Mouse (Mus musculus): Measurements from ENCODE around the gene Anxa6. TPM values are rescaled to one million over a fixed set of nuclear protein-coding genes. Genes with fewer than 3 reads are reported as not detected.

The Anxa6 gene
- polyA plus RNA-seq (2015; fragmentation: Nextera tagmentation; extraction: Ambion mirVana): 239 and 266 TPM in 2 replicates

GRCm38 (mm10) chr11:55033040-55033660, at the start of gene Anxa6:
TSS of gene Anxa6 (minus strand) at chr11:55033445.
- ATAC-seq (ENCODE audit: low FRiP score, low TSS enrichment): peak; percentile 94
- H3K9me3 ChIP-seq (ENCODE audit: low read length): no peaks in the 10 kb centered on the region
- H3K27ac ChIP-seq (ENCODE audit: low read length): peak within 1 kb of the TSS; percentile 91
- H3K9ac ChIP-seq (replicated peaks; ENCODE audit: low read length): peak within 1 kb of the TSS; percentile 79
- peak within 1 kb of the TSS; percentile 97 for H3K4me2 ChIP-seq (replicated peaks; ENCODE audit: low read depth, low read length)
- peaks cover 35% of the 10 kb centered on the region for H3K4me1 ChIP-seq (ENCODE audit: insufficient read depth, low read length)
- H3K4me3 ChIP-seq (ENCODE audit: low read length): peak within 1 kb of the TSS; percentile 68
- WGBS: 1% methylated on average over 40 of the region's 41 CpGs
- H3K36me3 ChIP-seq (ENCODE audit: insufficient read depth, low read length): no peaks in the 10 kb centered on the region
- H3K27me3 ChIP-seq (ENCODE audit: insufficient read depth, low read length): no peaks in the 10 kb centered on the region

- H3K4me3 ChIP-seq (ENCODE audit: low read length): no peak overlapping the region
- peaks cover 3% of the 10 kb centered on the region for H3K9me3 ChIP-seq (ENCODE audit: low read length)
- H3K9ac ChIP-seq (replicated peaks; ENCODE audit: low read length): no peak overlapping the region
- H3K27ac ChIP-seq (ENCODE audit: low read length): no peak overlapping the region
- WGBS: 93% methylated on average over 9 of the region's 9 CpGs
- H3K4me2 ChIP-seq (replicated peaks; ENCODE audit: low read depth, low read length): no peak overlapping the region
- ATAC-seq (ENCODE audit: low FRiP score, low TSS enrichment): no peak
- H3K36me3 ChIP-seq (ENCODE audit: insufficient read depth, low read length): no peaks in the 10 kb centered on the region
- H3K4me1 ChIP-seq (ENCODE audit: insufficient read depth, low read length): peaks cover 15% of the 10 kb centered on the region
- no peaks in the 10 kb centered on the region for H3K27me3 ChIP-seq (ENCODE audit: insufficient read depth, low read length)
Observed at GRCm38 (mm10) chr11:55081206-55081605, 48.0 kb upstream of the Anxa6 start.

- H3K9me3 ChIP-seq (ENCODE audit: low read length): peaks cover 3% of the 10 kb centered on the region
- 93% methylated on average over 4 of the region's 4 CpGs for WGBS
- no peak overlapping the region for H3K27ac ChIP-seq (ENCODE audit: low read length)
- peaks cover 16% of the 10 kb centered on the region for H3K4me1 ChIP-seq (ENCODE audit: insufficient read depth, low read length)
- H3K27me3 ChIP-seq (ENCODE audit: insufficient read depth, low read length): no peaks in the 10 kb centered on the region
- no peak overlapping the region for H3K4me2 ChIP-seq (replicated peaks; ENCODE audit: low read depth, low read length)
- H3K9ac ChIP-seq (replicated peaks; ENCODE audit: low read length): no peak overlapping the region
- no peak overlapping the region for H3K4me3 ChIP-seq (ENCODE audit: low read length)
- ATAC-seq (ENCODE audit: low FRiP score, low TSS enrichment): no peak
- no peaks in the 10 kb centered on the region for H3K36me3 ChIP-seq (ENCODE audit: insufficient read depth, low read length)
Observed at GRCm38 (mm10) chr11:55079180-55079579, 45.9 kb upstream of the Anxa6 start.

GRCm38 (mm10) chr11:55078502-55078901, 45.3 kb upstream of the Anxa6 start:
- Histone ChIP-seq H3K27ac (ENCODE audit: low read length) (no peak overlapping the region), H3K9ac (replicated peaks; ENCODE audit: low read length) (no peak overlapping the region), H3K4me3 (ENCODE audit: low read length) (no peak overlapping the region), H3K4me2 (replicated peaks; ENCODE audit: low read depth, low read length) (no peak overlapping the region; the same call in 1 of the 2 replicates), H3K36me3 (ENCODE audit: insufficient read depth, low read length) (no peaks in the 10 kb centered on the region), H3K4me1 (ENCODE audit: insufficient read depth, low read length) (peaks cover 16% of the 10 kb centered on the region), H3K27me3 (ENCODE audit: insufficient read depth, low read length) (no peaks in the 10 kb centered on the region), H3K9me3 (ENCODE audit: low read length) (peaks cover 3% of the 10 kb centered on the region)
- no peak for ATAC-seq (ENCODE audit: low FRiP score, low TSS enrichment)
- 50% methylated on average over 3 of the region's 3 CpGs for WGBS

- WGBS: under 1% methylated on average over 50 of the region's 50 CpGs
- H3K4me2 ChIP-seq (replicated peaks; ENCODE audit: low read depth, low read length): peak within 1 kb of the TSS; percentile 83
- peaks cover 16% of the 10 kb centered on the region for H3K4me1 ChIP-seq (ENCODE audit: insufficient read depth, low read length)
- peak within 1 kb of the TSS; percentile 48 for H3K27ac ChIP-seq (ENCODE audit: low read length)
- ATAC-seq (ENCODE audit: low FRiP score, low TSS enrichment): peak; percentile 85
- H3K9me3 ChIP-seq (ENCODE audit: low read length): peaks cover 3% of the 10 kb centered on the region
- peak within 1 kb of the TSS; percentile 58 for H3K9ac ChIP-seq (replicated peaks; ENCODE audit: low read length)
- no peaks in the 10 kb centered on the region for H3K36me3 ChIP-seq (ENCODE audit: insufficient read depth, low read length)
- H3K4me3 ChIP-seq (ENCODE audit: low read length): peak within 1 kb of the TSS; percentile 48
- H3K27me3 ChIP-seq (ENCODE audit: insufficient read depth, low read length): no peaks in the 10 kb centered on the region
Observed at GRCm38 (mm10) chr11:55077331-55078231, 44.3 kb upstream of the Anxa6 start, which contains the start of gene Ccdc69. TSS of gene Ccdc69 (minus strand) at chr11:55078131.

- WGBS: 84% methylated on average over 5 of the region's 5 CpGs
- Histone ChIP-seq H3K4me2 (replicated peaks; ENCODE audit: low read depth, low read length) (no peak overlapping the region), H3K27ac (ENCODE audit: low read length) (no peak overlapping the region), H3K36me3 (ENCODE audit: insufficient read depth, low read length) (no peaks in the 10 kb centered on the region), H3K27me3 (ENCODE audit: insufficient read depth, low read length) (no peaks in the 10 kb centered on the region), H3K4me1 (ENCODE audit: insufficient read depth, low read length) (peaks cover 16% of the 10 kb centered on the region), H3K4me3 (ENCODE audit: low read length) (no peak overlapping the region), H3K9me3 (ENCODE audit: low read length) (0 out of 2 replicates have a peak, but pooled peaks cover 3% of the 10 kb centered on the region), H3K9ac (replicated peaks; ENCODE audit: low read length) (no peak overlapping the region)
- no peak for ATAC-seq (ENCODE audit: low FRiP score, low TSS enrichment)
Observed at GRCm38 (mm10) chr11:55076234-55076633, 43.0 kb upstream of the Anxa6 start.

GRCm38 (mm10) chr11:55075602-55076001, 42.4 kb upstream of the Anxa6 start:
- Histone ChIP-seq H3K9ac (replicated peaks; ENCODE audit: low read length) (no peak overlapping the region), H3K9me3 (ENCODE audit: low read length) (0 out of 2 replicates have a peak, but pooled peaks cover 3% of the 10 kb centered on the region), H3K4me2 (replicated peaks; ENCODE audit: low read depth, low read length) (no peak overlapping the region), H3K27me3 (ENCODE audit: insufficient read depth, low read length) (no peaks in the 10 kb centered on the region), H3K4me1 (ENCODE audit: insufficient read depth, low read length) (peaks cover 16% of the 10 kb centered on the region), H3K36me3 (ENCODE audit: insufficient read depth, low read length) (no peaks in the 10 kb centered on the region), H3K27ac (ENCODE audit: low read length) (no peak overlapping the region), H3K4me3 (ENCODE audit: low read length) (no peak overlapping the region)
- WGBS: 71% methylated on average over 2 of the region's 2 CpGs
- no peak for ATAC-seq (ENCODE audit: low FRiP score, low TSS enrichment)

- H3K9me3 ChIP-seq (ENCODE audit: low read length): no peaks in the 10 kb centered on the region
- H3K4me3 ChIP-seq (ENCODE audit: low read length): no peak overlapping the region
- no peaks in the 10 kb centered on the region for H3K27me3 ChIP-seq (ENCODE audit: insufficient read depth, low read length)
- peaks cover 16% of the 10 kb centered on the region for H3K4me1 ChIP-seq (ENCODE audit: insufficient read depth, low read length)
- H3K36me3 ChIP-seq (ENCODE audit: insufficient read depth, low read length): no peaks in the 10 kb centered on the region
- ATAC-seq (ENCODE audit: low FRiP score, low TSS enrichment): no peak
- 60% methylated on average over 10 of the region's 10 CpGs for WGBS
- H3K4me2 ChIP-seq (replicated peaks; ENCODE audit: low read depth, low read length): no peak overlapping the region
- no peak overlapping the region for H3K27ac ChIP-seq (ENCODE audit: low read length)
- H3K9ac ChIP-seq (replicated peaks; ENCODE audit: low read length): no peak overlapping the region
Observed at GRCm38 (mm10) chr11:55073191-55073590, 39.9 kb upstream of the Anxa6 start.

- Histone ChIP-seq H3K4me2 (replicated peaks; ENCODE audit: low read depth, low read length) (no peak overlapping the region), H3K4me1 (ENCODE audit: insufficient read depth, low read length) (peaks cover 13% of the 10 kb centered on the region), H3K27me3 (ENCODE audit: insufficient read depth, low read length) (no peaks in the 10 kb centered on the region), H3K9ac (replicated peaks; ENCODE audit: low read length) (no peak overlapping the region), H3K27ac (ENCODE audit: low read length) (no peak overlapping the region), H3K9me3 (ENCODE audit: low read length) (no peaks in the 10 kb centered on the region), H3K4me3 (ENCODE audit: low read length) (no peak overlapping the region), H3K36me3 (ENCODE audit: insufficient read depth, low read length) (no peaks in the 10 kb centered on the region)
- ATAC-seq (ENCODE audit: low FRiP score, low TSS enrichment): no peak
- 78% methylated on average over 8 of the region's 8 CpGs for WGBS
Observed at GRCm38 (mm10) chr11:55072467-55072866, 39.2 kb upstream of the Anxa6 start.

Measured in kidney, embryonic 16.5 days (tissue).